Mouse (Mus musculus) urinary bladder, postnatal 14 days (tissue): ENCODE data around the gene Dbf4.

ENCODE experiments used
- DNase-seq: peaks from one replicate; pipeline ENCODE4 v3.0.0; 2021; ENCODE audit warnings: low spot score

Gene Dbf4

DNA sequence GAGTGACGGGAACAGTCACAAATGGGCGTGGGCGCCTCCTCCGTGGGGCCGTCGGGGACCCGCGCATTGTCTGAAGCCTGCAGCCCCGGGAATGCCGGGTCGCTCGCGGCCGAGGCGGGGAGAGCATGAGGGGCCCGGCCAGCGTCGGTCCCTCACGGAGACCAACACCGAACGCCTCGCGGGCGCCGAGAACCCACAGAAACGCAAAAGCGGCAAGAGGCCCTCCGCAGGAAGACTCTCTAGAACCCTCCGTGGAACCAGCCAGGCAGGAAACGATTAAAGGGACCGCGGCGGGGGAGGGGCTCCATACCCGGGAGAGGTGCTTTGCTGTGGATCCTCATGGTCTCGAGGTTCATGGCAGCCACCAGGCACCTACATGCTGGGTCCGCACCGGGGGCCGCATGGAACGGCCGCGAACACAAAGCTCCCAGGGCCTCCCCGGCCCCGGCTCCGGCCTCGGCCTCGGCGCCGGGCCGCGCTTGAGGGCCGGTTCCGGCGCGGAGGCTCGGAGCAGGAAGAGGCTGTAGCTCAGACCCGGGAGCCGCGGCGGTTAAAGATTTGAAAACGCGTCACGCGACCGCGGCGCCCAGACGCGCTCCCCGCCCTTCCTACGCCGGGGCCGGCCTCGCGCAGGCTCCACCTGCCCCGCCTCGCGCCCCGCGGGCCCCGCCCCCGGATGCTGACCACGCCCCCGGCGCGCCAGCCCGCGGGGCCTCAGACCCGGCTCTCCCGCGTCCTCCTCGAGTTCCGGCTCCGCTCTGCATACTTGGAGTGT is at the start of gene Dbf4, which contains the start of gene Slc25a40:
Gene Dbf4 (minus strand): TSS at position 560 of the 775 bp plus-strand sequence.
Gene Slc25a40 (plus strand): TSS at position 694 of the 775 bp plus-strand sequence.
- DNase-seq = peak; percentile 92

DNA sequence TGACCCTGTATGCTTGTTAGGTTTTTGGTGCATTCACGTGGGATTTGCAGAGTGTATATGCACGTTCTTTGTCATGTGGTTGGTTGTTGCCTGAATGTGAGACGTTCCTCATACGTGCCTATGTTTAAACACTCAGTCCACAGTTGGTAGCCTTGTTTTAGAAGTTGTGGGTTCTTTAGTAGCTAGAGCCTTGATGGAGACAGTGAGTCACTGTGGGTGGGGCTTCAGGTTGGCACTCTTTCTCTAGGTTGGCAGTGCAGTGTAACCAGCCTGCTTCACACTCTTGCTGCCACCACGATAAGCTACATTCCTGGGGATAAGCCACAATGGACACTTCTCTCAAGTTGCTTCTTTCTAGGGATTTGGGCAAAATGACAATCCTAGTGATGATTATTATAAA is 34.0 kb upstream of the Dbf4 start:
- DNase-seq = no peak

DNA sequence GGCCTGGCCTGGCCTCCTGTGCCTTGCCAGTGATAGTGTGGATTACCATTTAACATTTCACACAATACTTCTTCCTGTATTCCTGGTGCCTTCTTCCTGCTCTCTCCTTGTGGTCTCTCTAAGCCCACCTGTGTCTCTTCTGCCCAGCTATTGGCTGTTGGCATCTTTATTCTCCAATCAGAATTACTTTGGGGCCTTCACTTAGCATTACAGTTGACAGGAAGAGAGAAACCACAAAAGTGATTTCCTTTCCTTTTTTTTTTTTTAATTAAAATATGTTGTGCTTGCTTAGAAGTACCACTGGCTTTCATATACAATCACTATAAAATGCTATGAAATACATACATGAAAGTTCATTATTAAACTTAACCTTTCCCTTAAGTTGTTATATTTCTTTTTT is 33.0 kb upstream of the Dbf4 start:
- DNase-seq = no peak

DNA sequence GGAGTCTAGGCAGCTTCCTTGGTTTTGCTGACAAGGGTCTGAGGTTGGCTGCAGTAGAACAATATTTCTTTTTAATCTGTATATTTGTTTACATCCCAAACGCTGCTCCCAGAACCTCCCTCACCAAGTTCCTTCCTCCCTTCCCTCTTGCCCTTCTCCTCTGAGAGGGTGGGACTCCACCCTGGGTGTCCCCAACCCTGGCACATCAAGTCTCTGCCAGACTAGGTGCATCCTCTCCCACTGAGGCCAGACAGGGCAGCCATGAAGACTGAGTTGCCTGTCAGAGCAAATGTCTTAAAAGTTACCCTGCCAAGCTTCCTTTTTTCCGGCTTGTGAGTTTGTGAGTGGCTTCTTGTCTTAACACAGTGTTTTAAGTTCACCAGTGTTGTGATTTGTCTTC is 16.6 kb upstream of the Dbf4 start:
- no peak for DNase-seq

DNA sequence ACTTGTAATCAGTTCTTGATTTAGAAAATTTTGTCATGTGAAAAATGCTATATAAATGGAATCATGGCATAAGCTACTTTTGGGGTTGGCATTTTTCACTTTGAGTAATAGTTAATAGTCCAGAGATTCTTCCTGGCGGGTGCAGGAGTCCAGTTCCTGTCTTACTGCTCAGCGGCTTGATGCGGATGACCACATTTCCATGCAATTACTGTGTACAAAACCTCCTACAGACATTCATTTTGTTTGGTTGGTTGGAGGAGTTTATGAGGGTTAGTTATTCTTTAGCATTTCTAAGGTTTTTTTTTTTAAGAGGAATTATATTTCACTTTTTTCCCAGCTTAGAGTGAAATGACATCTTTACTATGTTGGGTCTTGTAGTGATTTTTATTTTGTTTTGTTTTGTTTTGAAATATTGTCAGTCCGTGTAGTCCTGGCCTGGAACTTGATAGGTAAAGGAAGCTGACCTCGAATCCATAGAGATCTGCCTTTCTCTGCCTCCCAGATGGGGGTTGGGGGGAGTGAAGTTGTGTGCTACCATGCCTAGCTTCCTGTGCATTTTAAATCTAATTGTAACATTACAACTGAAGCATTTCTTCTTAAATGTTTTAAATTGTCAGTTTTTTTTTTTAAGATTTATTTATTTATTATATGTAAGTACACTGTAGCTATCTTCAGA is 15.1 kb upstream of the Dbf4 start:
- no peak for DNase-seq

DNA sequence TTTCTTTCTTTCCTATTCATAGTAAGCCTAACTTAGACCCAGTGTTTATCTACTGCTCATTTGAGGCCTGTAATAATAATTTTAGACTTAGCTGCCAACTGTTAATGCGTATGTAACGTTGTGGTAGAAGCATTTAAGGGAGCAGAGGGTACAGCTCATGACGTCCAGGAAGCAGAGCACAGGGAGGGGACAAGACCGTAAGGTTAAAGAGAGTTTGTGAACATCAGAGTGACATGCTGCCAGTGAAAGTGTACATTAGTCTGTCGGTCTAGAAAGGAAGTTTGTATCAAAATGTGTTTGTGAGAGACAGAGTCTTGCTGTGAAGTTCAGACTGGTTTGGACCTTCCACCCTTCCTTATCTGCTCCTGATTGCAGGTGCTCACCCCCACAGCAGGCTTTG is 3.4 kb upstream of the Dbf4 start:
- no peak for DNase-seq

DNA sequence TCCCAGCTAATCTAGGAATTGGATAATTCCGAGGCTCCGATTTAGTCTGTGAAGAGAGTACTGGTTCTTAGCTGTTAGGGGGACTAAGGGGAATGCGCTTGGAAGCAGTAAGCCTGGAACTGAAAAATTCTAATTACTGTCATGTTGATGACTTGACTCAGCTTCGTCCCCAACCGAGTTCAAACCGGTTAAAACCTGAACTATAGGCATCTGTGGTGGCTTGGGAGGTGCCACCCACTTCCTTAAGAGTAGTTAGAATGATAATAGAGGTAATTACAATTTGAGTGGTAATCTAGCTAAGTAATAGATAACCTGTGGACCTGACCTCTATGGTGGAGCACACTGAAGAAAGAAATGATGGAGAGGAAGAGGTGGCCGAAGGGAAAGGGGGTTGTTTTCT is 1.6 kb upstream of the Dbf4 start:
- no peak for DNase-seq

DNA sequence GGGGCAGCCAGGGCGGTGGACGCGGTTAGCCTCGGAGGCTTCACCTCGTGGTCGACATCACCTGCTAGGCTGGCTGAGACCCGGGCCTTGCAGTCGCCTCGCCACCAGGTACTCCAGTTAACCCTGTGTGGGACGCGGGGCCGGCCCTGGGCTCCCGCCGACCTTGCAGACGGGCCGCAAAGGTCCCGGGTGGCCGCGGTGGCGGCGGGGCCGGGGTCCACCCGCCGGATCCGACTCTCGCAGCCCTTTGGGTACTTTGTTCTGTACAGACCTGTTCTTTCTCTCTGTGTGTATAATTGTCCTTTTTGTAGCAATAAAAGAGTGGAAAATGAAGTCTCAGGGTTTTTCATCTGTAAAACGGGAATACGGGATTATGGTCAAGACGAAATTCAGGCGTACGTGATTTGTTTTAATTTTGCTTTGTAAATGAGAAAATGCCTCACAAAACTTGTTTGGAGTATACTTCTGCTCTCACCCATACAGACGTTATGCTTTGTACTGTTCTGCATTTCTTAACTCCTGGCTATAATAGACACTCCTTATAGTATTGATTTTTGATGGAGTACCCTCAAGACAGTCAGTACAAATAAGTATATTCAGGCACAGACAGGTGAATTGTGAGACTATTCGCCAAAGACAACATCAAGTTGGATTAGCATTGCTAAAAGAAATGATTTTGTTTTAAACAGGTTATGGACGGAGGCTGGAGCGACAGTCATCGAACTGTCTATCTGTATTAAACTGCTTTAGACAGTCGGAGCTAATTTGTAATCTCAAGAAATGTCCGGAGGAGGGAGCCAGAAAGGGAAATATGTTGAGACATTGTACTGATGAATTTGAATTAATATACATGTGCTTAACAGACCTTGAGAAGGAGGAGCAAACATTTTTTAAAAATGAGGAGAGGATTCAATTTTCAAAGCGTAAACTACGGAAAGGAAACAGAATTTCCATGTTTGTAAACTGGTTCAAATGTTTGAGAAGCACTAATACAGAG is 714 bp upstream of the Dbf4 start:
- no peak for DNase-seq

DNA sequence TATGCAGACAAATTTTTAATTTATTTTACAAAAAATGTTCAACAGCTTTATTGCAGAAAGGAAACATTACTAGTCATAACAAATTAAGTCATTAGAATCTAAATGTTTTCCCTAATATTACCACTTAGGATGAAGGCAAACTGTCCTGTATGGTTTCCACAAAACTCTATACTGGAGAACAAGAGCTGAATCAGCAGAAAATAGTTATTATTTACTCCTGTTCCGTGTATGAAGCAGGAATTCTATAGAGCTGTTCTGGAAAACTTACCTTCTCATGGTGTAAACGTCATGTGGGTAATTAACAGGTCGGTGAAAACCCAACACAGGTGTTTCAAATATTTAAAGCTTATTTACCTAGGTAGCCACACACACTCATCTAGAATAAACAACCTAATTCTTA is 1.1 kb downstream of the Dbf4 start:
- no peak for DNase-seq

DNA sequence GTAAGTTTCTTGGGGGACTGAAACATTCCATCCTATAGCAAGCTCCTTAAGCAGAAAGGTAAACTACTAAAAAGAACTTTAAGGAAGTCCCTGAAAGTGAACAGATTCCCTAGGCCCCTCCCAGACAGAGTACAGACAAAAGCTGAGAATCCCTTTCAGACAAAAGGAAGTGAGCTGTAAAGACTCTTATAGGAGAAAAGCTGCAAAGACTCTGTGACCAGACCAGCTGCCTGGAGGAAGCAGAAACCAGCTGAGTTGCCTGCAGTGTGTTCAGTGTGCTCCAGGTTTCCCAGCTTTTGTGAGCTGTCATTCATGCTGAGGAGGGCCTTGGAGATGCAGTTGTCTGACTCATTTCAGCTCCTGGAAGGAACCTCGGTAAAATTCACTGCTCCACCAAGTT is 5.1 kb downstream of the Dbf4 start:
- no peak for DNase-seq

DNA sequence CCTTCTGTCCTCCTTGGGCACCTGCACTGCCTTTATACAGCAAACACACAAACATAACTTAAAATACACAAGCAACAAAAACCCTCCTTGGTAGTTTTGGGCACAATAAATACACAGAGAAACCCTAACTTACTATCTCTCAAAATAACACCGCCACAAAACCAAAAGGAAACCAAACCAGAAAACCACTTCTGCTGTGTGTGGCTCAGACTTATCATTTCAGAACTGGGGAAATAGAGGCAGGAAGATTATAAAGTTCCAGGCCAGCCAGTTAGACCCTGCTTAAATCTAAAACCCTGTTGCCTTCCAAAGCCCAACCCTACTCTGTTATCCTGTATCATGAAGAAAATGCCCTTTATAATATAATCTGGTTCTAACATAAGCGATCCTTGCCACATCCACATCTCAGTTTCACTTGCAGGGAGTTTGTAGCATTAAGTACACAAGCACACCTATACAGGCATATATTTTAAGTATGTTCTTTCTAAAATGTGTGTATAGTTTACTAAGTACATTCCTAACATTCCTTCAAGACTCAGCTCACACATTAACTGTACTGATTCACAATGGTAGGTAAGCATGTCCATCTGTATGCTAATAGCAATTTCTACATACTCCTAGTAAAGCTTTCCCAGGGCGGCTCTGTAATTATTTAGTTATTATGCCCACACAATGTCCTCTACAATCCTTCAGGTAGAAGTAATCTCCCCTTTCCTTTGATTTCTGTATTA is 5.7 kb downstream of the Dbf4 start:
- no peak for DNase-seq

DNA sequence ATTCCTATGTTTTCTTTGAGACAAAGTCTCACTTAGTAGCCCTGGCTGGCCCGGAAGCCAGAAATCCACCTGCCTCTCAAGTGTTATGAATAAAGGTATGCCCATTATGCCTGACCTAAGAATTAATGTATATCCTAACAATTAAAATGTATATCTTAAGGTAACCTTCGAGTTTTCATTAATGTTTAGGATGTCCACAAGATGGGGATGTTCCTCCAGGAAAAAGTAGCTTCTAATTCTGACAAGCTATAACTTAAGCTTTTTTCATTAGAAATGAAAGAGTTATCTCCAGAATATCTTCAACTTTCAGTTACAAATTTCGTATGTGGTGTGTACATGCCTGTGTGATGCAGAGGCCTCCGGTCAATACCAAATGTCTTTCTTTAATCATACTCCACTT is 13.8 kb downstream of the Dbf4 start:
- DNase-seq = no peak

DNA sequence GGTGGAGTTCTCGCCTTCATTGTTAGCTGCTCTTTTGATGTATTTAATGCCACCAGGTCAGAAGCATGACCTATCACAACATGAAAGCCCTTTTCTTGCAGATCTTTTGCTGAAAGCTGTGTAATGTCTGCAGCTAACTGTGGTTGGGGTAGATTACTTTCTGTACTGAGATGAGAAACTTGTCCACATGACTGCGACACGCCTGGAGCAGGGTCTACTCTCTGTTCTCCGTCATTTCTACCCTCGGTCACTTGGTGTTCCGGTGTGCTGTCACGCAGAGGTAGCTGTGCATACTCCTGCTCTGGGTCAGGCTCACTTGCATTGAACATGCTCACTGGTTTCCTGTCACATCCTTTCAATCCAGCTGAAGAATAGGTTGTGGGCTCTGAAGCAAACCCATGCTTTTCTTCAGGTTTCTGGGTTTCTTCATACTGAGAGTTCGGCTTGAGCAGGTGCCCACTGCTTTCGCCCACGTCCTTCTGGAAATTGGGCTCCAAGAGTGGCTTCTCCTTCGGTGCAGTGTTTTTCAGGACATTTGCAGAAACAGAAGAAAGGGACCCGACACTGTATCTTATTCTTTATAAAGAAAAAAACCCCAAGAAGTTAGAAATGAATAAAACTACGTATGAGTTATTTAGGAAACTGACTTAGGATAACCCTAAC is 24.8 kb downstream of the Dbf4 start:
- no peak for DNase-seq

DNA sequence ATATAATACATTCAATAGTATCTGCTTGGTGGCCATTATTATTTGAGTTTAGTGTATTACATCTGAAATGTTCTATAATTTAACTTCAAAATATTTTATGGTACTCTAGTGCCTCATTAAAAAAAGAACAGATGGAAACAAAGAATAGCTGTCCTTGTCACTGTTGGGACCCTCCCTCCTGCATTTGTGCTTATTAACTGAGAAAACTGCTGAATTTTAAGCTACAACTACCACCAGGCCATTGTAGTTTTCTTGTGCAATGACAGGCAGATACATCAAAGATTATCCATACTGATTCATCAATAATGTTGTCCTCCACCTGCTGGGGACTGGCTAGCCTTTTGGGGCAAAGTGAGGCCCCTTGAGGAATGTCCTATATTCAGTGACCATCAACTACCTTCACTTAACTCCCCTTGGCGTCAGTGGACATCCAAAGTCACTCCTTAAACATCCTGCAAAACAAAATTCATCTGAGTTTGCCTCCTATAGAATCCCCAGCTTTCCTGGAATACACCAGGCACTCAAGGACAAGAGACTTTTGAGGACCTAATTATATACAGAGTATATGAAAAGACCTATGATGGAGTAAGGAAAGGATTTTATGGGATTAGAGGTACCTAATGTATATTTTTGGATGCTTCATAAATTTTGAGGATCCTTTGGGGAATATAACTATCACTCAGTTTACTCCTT is 28.5 kb downstream of the Dbf4 start:
- DNase-seq = no peak

DNA sequence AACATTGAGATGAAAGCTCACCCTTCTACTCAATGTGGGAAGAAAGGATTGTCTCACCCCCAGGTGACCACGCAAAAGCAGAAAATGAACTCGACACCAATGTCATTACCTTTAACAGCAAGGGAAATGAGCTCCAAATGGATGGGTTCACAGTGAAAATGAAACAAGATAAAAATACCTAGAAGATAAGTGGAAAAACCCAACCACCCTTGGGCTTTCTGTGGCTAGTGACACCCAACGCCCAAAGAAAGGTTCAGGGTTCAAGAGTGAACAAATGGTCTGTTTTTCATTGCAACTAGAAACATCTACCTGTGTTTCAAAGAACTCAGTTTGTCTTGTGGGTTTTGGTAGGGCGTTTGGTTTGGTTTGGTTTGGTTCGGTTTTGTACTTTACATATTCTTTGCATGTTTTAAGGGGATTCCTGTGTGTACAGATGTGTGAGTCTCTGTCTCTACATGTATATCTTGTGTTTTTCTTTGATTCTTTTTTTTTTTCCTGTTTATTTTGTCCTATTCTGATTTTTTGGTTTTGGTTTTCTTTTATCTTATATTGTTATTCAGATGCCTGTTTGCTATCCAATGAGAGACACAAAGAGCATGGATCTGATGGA is 48.1 kb downstream of the Dbf4 start:
- no peak for DNase-seq

DNA sequence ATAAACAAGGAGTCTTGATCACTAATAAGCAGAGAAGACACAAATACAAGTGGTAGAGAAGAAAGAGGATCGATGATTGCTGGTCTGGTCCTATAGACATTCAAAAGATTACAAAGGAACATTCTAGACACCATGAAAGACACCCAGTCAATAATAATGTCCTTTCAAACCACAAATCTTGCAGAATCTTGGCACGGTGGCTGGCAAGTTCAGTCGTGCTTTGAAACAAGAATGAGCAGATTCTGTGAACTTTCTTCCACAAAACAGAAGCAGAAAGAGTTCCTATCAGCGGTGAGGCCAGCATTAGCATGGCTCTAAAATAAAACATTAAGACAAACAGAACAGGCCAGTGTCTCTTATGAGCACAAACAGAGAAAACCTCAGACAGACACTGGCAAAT is 49.1 kb downstream of the Dbf4 start:
- no peak for DNase-seq

DNA sequence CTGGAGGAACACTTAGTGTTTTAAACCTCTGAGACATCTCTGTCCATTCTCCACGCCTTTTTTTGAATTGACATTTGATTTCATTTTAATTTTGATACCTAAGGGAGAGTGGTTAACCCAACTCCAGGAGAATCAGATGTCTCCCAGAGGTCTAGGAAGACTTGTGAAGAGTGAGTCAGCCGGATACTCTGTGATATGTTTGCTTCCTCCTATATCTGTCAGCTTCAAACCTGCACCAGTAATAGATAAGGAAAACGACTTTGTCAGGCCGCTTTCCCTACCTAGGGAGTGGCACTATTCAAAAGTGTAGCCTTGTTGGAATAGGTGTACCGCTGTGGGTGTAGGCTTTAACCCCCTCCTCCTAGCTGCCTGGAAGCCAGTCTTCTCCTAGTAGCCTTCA is 53.7 kb downstream of the Dbf4 start:
- no peak for DNase-seq

DNA sequence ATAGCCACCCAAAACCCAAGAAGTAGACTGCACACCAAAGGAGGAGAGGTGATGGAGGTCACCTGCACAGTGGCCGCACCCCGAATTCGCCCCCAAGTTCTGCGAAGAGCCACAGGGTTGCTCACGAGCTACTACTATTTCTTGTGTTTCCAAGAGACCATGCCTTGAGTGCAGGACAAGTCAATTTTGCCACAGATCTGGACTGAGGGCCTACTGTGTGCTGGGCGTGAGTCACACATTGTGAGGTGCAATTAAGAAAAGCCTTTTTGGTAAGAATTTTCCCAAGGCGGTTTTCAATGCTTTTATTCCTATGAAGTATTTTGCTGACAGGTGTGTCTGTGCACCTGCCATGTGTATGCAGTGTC is 54.2 kb downstream of the Dbf4 start:
- DNase-seq = no peak

DNA sequence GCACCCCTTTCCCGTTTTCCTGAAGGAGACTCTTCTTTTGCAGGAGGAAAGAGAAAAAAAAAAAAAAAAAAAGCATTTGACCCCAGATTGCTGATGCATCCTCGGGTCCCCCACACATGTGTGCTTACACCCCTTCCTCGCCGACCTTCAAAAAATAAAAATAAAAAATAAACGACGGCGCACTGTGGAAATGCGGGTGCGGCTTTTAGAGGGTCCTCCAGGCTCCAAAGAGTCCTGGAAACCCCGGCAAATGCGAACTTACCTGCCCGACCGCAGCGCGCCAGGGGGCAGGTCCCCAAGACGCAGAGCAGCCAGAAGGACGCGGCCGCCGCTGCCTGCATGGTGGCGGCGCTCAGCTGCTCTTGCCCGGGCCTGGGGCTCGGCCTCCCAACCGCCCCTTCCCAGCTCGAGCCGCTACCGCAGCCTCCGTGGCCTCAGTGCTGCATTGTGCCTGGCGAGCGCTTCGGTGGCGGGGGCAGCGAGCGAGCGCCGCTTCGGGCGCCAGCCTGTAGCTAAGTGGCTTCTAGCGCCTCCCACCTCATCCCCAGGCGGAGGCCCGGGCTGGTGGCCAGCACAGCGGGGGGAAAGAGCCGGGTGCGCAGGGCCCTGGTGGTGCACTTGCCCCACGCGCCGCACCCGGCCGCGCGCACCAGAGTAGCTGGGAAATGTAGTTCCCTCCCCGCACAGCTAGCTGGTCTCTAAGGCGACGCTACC is 54.7 kb downstream of the Dbf4 start, which contains the start of gene Adam22:
Gene Adam22 (minus strand): TSS at position 547 of the 714 bp plus-strand sequence.
- peak; percentile 68 for DNase-seq
